ENCODE assay signal across 8 mouse cellular contexts in genomic region chr7:144097314-144097713, GRCm38 (mm10).
DNase-seq lines count a peak whose midpoint lies in the region; ATAC-seq lines count a peak whose summit lies in the region.

No protein-coding gene starts in this region.

- peak; percentile 10 to 38 for DNase-seq in heart, postnatal 14 days
- DNase-seq in heart, postnatal 25 days (ENCODE audit: low spot score), result no peak
- peak; percentile 52 for DNase-seq in testis, postnatal 10 days (ENCODE audit: low spot score)
- no peak for DNase-seq in testis, postnatal 14 days (ENCODE audit: low spot score)
- DNase-seq in cerebellum, postnatal 36 days, result peak; percentile 23 to 32
- peak; percentile 33 for DNase-seq in lung, postnatal 14 days
- DNase-seq in frontal cortex, postnatal 10 days (ENCODE audit: low spot score in 2 of 2), result no peak
- DNase-seq in forebrain, embryonic 11.5 days (ENCODE audit: low spot score), result no peak

- no peak overlapping the region for H3K4me2 ChIP-seq in forebrain, embryonic 11.5 days (ENCODE audit: low read depth, low read length, severe bottlenecking)

- no peaks in the 10 kb centered on the region for H3K9me3 ChIP-seq in forebrain, embryonic 11.5 days (ENCODE audit: control insufficient read depth, low read length)

- H3K9ac ChIP-seq in forebrain, embryonic 11.5 days (ENCODE audit: low read length), result no peak overlapping the region

- no peak overlapping the region for H3K27ac ChIP-seq in forebrain, embryonic 11.5 days (ENCODE audit: low read depth, low read length)

- no peak overlapping the region for H3K4me3 ChIP-seq in forebrain, embryonic 11.5 days (ENCODE audit: low read depth, low read length)

- intact Hi-C loops in heart, postnatal 14 days (cut with DNase I), result loop anchor here (5.0 kb wide), 2 partner anchors 110 to 330 kb away; no protein-coding TSS in a partner anchor
- intact Hi-C loops in heart, postnatal 25 days (cut with DNase I), result loop anchor here (5.0 kb wide), 3 partner anchors 85 to 330 kb away; no protein-coding TSS in a partner anchor

- no peak for ATAC-seq in forebrain, embryonic 11.5 days (replicated peaks; ENCODE audit: low FRiP score)

- H3K4me1 ChIP-seq in forebrain, embryonic 11.5 days (replicated peaks; ENCODE audit: control insufficient read depth, insufficient read depth, low read length), result no peaks in the 10 kb centered on the region

- 8% methylated on average over 2 of the region's 2 CpGs for WGBS in forebrain, embryonic 11.5 days

- H3K27me3 ChIP-seq in forebrain, embryonic 11.5 days (ENCODE audit: control insufficient read depth, insufficient read depth, low read length), result no peaks in the 10 kb centered on the region

- H3K36me3 ChIP-seq in forebrain, embryonic 11.5 days (ENCODE audit: control insufficient read depth, insufficient read depth, low read length), result no peaks in the 10 kb centered on the region

Comparison
In these comparisons a context has a peak if more than half of its experiments do, and no peak if none do; other contexts are left out.
1. DNase-seq: peak in heart, postnatal 14 days (2 of 2), testis, postnatal 10 days (single experiment), cerebellum, postnatal 36 days (2 of 2) and lung, postnatal 14 days (single experiment); none in heart, postnatal 25 days (single experiment), testis, postnatal 14 days (single experiment), frontal cortex, postnatal 10 days (0 of 2) and forebrain, embryonic 11.5 days (single experiment).